Mouse (Mus musculus) lung, embryonic 14.5 days (tissue): ENCODE results near the gene Rab31. TPM values are rescaled to one million over a fixed set of nuclear protein-coding genes. Genes with fewer than 3 reads are reported as not detected.

ENCODE experiments used
- ATAC-seq: fragments of 200-750 bp; cut with Nextera tagmentation; 2 replicates; pipeline ENCODE4 v1.8.0; 2017; ENCODE audit warnings: mild to moderate bottlenecking, moderate TSS enrichment, moderate library complexity; ENCODE audit not compliant: insufficient read depth
- DNase-seq: peaks from one replicate; pipeline ENCODE4 v3.0.0-alpha.2; 2015
- H3K27ac ChIP-seq: fragments of 300-500 bp; sonication (generic); 2 replicates; pipeline ENCODE4 v1.5.1; 2014; ENCODE audit warnings: low read depth, mild to moderate bottlenecking, moderate library complexity
- H3K27me3 ChIP-seq: fragments of 300-500 bp; sonication (generic); 2 replicates; pipeline ENCODE4 v1.6.1; 2014; ENCODE audit warnings: low read length, control low read depth; ENCODE audit not compliant: insufficient read depth
- H3K36me3 ChIP-seq: fragments of 300-500 bp; sonication (generic); 2 replicates; pipeline ENCODE4 v1.6.1; 2014; ENCODE audit warnings: control low read depth; ENCODE audit not compliant: insufficient read depth
- H3K4me1 ChIP-seq: fragments of 300-500 bp; sonication (generic); 2 replicates; pipeline ENCODE4 v1.6.1; 2014; ENCODE audit warnings: antibody characterized with exemption, control low read depth; ENCODE audit not compliant: insufficient read depth
- H3K4me2 ChIP-seq: fragments of 300-500 bp; sonication (generic); 2 replicates; pipeline ENCODE4 v1.6.1; 2014; ENCODE audit warnings: mild to moderate bottlenecking
- H3K4me3 ChIP-seq: fragments of 300-500 bp; sonication (generic); 2 replicates; pipeline ENCODE4 v1.5.1; 2014; ENCODE audit warnings: low read depth, low read length
- H3K9ac ChIP-seq: fragments of 300-500 bp; sonication (generic); 2 replicates; pipeline ENCODE4 v1.6.1; 2014
- H3K9me3 ChIP-seq: fragments of 300-500 bp; sonication (generic); 2 replicates; pipeline ENCODE4 v1.6.1; 2016; ENCODE audit warnings: low read depth, low read length, control low read depth
- CTCF ChIP-seq: IDR thresholded peaks from 2 replicates; pipeline ENCODE4 v1.5.1; 2016; ENCODE audit warnings: antibody characterized with exemption, low read depth
- WGBS: fragments of 180-500 bp; shearing (Covaris S2); extraction: QIAGEN DNeasy Blood & Tissue Kit; methylation state at CpG from one replicate; pipeline ENCODE4 v1.1.7; 2014; 5-methylcytosine and 5-hydroxymethylcytosine counted together
- polyA plus RNA-seq: library from polyadenylated mRNA; unstranded; fragments of >200 nt; fragmentation: Nextera tagmentation; extraction: Ambion mirVana; gene quantifications from 2 replicates; pipeline ENCODE4 v1.2.1, GENCODE M21; 2014

The Rab31 gene
- polyA plus RNA-seq, 1 experiment from 2014 or later: 49.4 TPM

GRCm38 (mm10) chr17:65613142-65613462 lies 159.4 kb downstream of the Rab31 start:
- peak overlapping the region; percentile 63 for H3K4me2 ChIP-seq
- peak overlapping the region; percentile 100 for H3K27ac ChIP-seq
- WGBS: under 1% methylated on average over 41 of the region's 42 CpGs

GRCm38 (mm10) chr17:65612391-65613141 lies 160.0 kb downstream of the Rab31 start:
- WGBS: under 1% methylated on average over 66 of the region's 91 CpGs
- Histone ChIP-seq H3K36me3 (peaks cover 8% of the 10 kb centered on the region; the same call in 1 of the 2 replicates), H3K4me3 (peak overlapping the region; percentile 97), H3K27ac (peak overlapping the region; percentile 100), H3K4me1 (peaks cover 10% of the 10 kb centered on the region), H3K27me3 (no peaks in the 10 kb centered on the region), H3K9me3 (no peaks in the 10 kb centered on the region), H3K9ac (peak overlapping the region; percentile 98), H3K4me2 (peak overlapping the region; percentile 63)
- peak; percentile 54 for DNase-seq
- peak; percentile 39 for ATAC-seq
- TF ChIP-seq CTCF: no peak

More at GRCm38 (mm10) chr17:65613142-65613462, 159.4 kb downstream of the Rab31 start:
- peak overlapping the region; percentile 97 for H3K4me3 ChIP-seq
- peak overlapping the region; percentile 98 for H3K9ac ChIP-seq
- H3K27me3 ChIP-seq: no peaks in the 10 kb centered on the region
- TF ChIP-seq CTCF: no peak
- peaks cover 10% of the 10 kb centered on the region for H3K4me1 ChIP-seq
- ATAC-seq (peak; percentile 56), DNase-seq (no peak)
- no peaks in the 10 kb centered on the region for H3K9me3 ChIP-seq
- peaks cover 8% of the 10 kb centered on the region; the same call in 1 of the 2 replicates for H3K36me3 ChIP-seq

GRCm38 (mm10) chr17:65611721-65612120 lies 160.8 kb downstream of the Rab31 start:
- no peak for TF ChIP-seq CTCF
- DNase-seq (no peak), ATAC-seq (no peak)
- H3K36me3 ChIP-seq: peaks cover 8% of the 10 kb centered on the region; the same call in 1 of the 2 replicates
- no peaks in the 10 kb centered on the region for H3K9me3 ChIP-seq
- H3K27ac ChIP-seq: no peak overlapping the region
- WGBS: 3% methylated on average over 4 of the region's 4 CpGs
- H3K27me3 ChIP-seq: no peaks in the 10 kb centered on the region
- H3K9ac ChIP-seq: peak overlapping the region; percentile 98
- H3K4me1 ChIP-seq: peaks cover 10% of the 10 kb centered on the region
- peak overlapping the region; percentile 97 for H3K4me3 ChIP-seq
- H3K4me2 ChIP-seq: peak overlapping the region; percentile 63

DNA sequence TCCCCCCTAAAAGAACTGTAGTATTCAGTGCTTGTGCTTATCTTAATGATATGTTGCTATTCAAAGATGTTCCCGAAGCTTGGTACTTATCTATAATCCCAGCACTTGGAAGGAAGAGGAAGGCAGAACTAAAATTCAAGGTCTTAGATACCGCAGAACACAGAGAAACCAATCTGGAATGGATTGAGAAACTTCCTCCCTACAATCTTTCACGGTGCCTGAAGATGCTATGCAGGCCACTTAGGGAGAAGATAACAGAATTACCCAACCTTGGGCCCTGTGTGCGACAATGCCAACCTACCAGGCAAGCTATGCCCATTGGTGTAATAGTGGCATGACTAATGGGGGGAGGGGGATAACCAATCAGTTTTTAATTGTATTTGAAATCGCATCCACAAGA lies 163.8 kb downstream of the Rab31 start:
- ATAC-seq: no peak

DNA sequence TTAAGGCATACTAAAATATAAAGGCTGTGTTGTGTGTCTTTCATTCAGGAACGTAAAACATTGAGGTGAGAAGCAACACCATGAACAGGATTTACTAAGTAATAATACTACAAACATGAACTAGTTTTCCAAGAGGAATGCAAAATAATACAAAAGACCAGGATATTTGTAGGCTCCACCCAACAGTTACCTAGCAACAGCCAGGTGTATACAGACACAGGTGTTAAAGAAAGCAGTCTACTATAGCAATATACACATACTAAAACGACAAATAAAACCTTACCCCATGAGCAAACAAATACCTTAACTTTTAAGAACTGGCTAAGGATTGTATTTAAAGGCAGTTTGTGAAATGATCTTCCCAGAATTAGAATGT lies 164.3 kb downstream of the Rab31 start:
- Histone ChIP-seq H3K4me1 (peaks cover 10% of the 10 kb centered on the region), H3K27me3 (no peaks in the 10 kb centered on the region), H3K9ac (no peak overlapping the region), H3K9me3 (no peaks in the 10 kb centered on the region), H3K4me2 (no peak overlapping the region), H3K4me3 (no peak overlapping the region), H3K27ac (no peak overlapping the region), H3K36me3 (peaks cover 8% of the 10 kb centered on the region; the same call in 1 of the 2 replicates)
- WGBS: 75% methylated on average over 2 of the region's 2 CpGs
- TF ChIP-seq CTCF: no peak
- no peak for DNase-seq
- ATAC-seq: no peak

More for the DNA sequence above, 163.8 kb downstream of the Rab31 start:
- no peak overlapping the region for H3K27ac ChIP-seq
- H3K4me2 ChIP-seq: no peak overlapping the region
- H3K4me1 ChIP-seq: peaks cover 10% of the 10 kb centered on the region
- no peak overlapping the region for H3K4me3 ChIP-seq
- no peak overlapping the region for H3K9ac ChIP-seq
- H3K27me3 ChIP-seq: no peaks in the 10 kb centered on the region
- 67% methylated on average over 5 of the region's 5 CpGs for WGBS
- TF ChIP-seq CTCF: no peak
- H3K36me3 ChIP-seq: peaks cover 8% of the 10 kb centered on the region; the same call in 1 of the 2 replicates
- no peaks in the 10 kb centered on the region for H3K9me3 ChIP-seq
- DNase-seq: no peak

- Histone ChIP-seq H3K4me2 (no peak overlapping the region), H3K27me3 (no peaks in the 10 kb centered on the region), H3K27ac (no peak overlapping the region), H3K9ac (no peak overlapping the region), H3K36me3 (peaks cover 8% of the 10 kb centered on the region; the same call in 1 of the 2 replicates), H3K4me3 (no peak overlapping the region), H3K9me3 (no peaks in the 10 kb centered on the region), H3K4me1 (peaks cover 10% of the 10 kb centered on the region)
- no peak for TF ChIP-seq CTCF
- 45% methylated on average over 7 of the region's 7 CpGs for WGBS
- DNase-seq: peak; percentile 7
- no peak for ATAC-seq
These were observed 164.8 kb downstream of the Rab31 start for GRCm38 (mm10) chr17:65607574-65608311.

- no peak overlapping the region for H3K4me3 ChIP-seq
- DNase-seq (no peak), ATAC-seq (no peak)
- no peak overlapping the region for H3K4me2 ChIP-seq
- H3K27me3 ChIP-seq: no peaks in the 10 kb centered on the region
- H3K36me3 ChIP-seq: peaks cover 8% of the 10 kb centered on the region; the same call in 1 of the 2 replicates
- H3K27ac ChIP-seq: no peak overlapping the region
- no peaks in the 10 kb centered on the region for H3K9me3 ChIP-seq
- no peak overlapping the region for H3K9ac ChIP-seq
- 75% methylated on average over 4 of the region's 4 CpGs for WGBS
- TF ChIP-seq CTCF: no peak
- peaks cover 7% of the 10 kb centered on the region for H3K4me1 ChIP-seq
These were observed 166.5 kb downstream of the Rab31 start for GRCm38 (mm10) chr17:65606014-65606413.
